Mouse (Mus musculus): Measurements from ENCODE around the gene Slc43a1. TPM values are rescaled to one million over a fixed set of nuclear protein-coding genes. Genes with fewer than 3 reads are reported as not detected.
"Not testable (repeated sequence)": the region's sequence is repeated elsewhere in the genome, so short reads cannot be mapped to it uniquely, and the experiment has no call there.

Gene Slc43a1
- polyA plus RNA-seq, 1 experiment from 2014 or later = 28.0 TPM

DNA sequence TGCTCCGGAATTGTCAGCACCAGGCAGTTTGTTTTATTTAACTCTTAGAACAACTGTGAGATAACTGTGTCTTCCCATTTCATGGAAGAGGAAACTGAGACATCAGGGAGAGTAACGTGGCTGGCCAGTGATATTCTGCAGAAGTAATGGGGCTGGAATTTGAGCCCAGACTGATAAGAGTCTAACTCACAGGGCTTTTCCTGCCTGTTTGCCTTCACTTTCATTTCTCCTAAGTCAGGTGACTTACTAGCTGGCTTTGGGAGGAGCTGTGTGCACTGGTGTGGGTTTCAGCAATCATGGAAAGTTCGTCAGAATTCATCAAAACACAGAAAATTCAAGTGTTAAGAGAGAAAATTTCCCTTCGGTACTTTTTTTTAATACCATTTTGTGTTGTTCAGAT lies 38.3 kb upstream of the Slc43a1 start:
- H3K4me2 ChIP-seq (ENCODE audit: low read depth, low read length) = no peak overlapping the region
- no peaks in the 10 kb centered on the region for H3K4me1 ChIP-seq (ENCODE audit: control insufficient read depth, insufficient read depth, low read length)
- no peak for DNase-seq (ENCODE audit: low spot score)
- no peaks in the 10 kb centered on the region for H3K27me3 ChIP-seq (ENCODE audit: control insufficient read depth, insufficient read depth, low read length)
- H3K27ac ChIP-seq (replicated peaks; ENCODE audit: low read depth, low read length) = no peak overlapping the region
- no peak overlapping the region for H3K4me3 ChIP-seq (ENCODE audit: low read depth, low read length)
- no peak for ATAC-seq (replicated peaks; ENCODE audit: insufficient number of reproducible peaks, low FRiP score, low TSS enrichment, low read depth)
- H3K9ac ChIP-seq (replicated peaks; ENCODE audit: low read length) = no peak overlapping the region
- H3K36me3 ChIP-seq (replicated peaks; ENCODE audit: control insufficient read depth, insufficient read depth, low read depth, low read length) = no peaks in the 10 kb centered on the region
- no peaks in the 10 kb centered on the region for H3K9me3 ChIP-seq (replicated peaks; ENCODE audit: control insufficient read depth, low read length)
- 75% methylated on average over 4 of the region's 4 CpGs for WGBS

DNA sequence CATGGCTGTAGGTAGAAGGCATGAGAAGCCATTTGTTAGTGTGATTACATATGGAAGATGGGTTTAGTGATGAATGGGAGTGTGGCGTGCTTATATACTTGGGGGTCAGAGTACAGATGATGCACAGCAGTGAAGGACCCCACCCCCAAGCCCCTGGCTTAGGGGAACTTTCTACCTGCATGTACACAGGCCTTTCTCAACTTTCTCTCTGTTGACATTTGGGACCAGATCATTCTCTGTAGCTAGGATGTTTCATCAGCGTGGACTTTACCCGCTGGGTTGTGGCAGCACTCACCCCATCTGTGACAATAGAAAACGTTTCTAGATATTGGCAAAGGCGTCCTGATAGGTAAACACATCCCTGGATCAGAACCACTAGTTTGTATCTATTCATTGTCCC lies 37.4 kb upstream of the Slc43a1 start:
- not testable (repeated sequence) for H3K36me3 ChIP-seq (replicated peaks; ENCODE audit: control insufficient read depth, insufficient read depth, low read depth, low read length); H3K9me3 ChIP-seq (replicated peaks; ENCODE audit: control insufficient read depth, low read length); H3K4me2 ChIP-seq (ENCODE audit: low read depth, low read length); H3K4me3 ChIP-seq (ENCODE audit: low read depth, low read length); H3K4me1 ChIP-seq (ENCODE audit: control insufficient read depth, insufficient read depth, low read length); H3K9ac ChIP-seq (replicated peaks; ENCODE audit: low read length); H3K27ac ChIP-seq (replicated peaks; ENCODE audit: low read depth, low read length); DNase-seq (ENCODE audit: low spot score); H3K27me3 ChIP-seq (ENCODE audit: control insufficient read depth, insufficient read depth, low read length); ATAC-seq (replicated peaks; ENCODE audit: insufficient number of reproducible peaks, low FRiP score, low TSS enrichment, low read depth)
- WGBS = 73% methylated on average over 5 of the region's 5 CpGs

DNA sequence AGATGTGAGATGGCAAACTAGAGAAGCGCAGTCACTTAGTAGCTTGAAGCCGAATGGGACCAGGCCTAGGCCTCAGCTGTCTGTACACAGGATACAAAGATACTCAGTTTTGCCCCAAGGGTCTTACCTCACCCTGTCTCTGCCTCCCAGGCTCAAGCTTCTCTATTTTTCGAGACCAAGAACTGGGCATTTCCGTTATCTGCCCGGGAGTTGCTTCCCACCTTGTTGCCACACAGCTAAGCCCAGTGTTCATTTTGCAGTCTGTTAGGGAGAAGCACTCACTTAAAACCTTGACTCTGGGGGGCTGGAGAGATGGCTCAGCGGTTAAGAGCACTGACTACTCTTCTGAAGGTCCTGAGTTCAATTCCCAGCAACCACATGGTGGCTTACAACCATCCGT lies 34.7 kb upstream of the Slc43a1 start:
- Histone ChIP-seq H3K4me1 (ENCODE audit: control insufficient read depth, insufficient read depth, low read length) (no peaks in the 10 kb centered on the region), H3K27me3 (ENCODE audit: control insufficient read depth, insufficient read depth, low read length) (no peaks in the 10 kb centered on the region), H3K27ac (replicated peaks; ENCODE audit: low read depth, low read length) (no peak overlapping the region), H3K4me2 (ENCODE audit: low read depth, low read length) (no peak overlapping the region), H3K9me3 (replicated peaks; ENCODE audit: control insufficient read depth, low read length) (no peaks in the 10 kb centered on the region), H3K9ac (replicated peaks; ENCODE audit: low read length) (no peak overlapping the region), H3K36me3 (replicated peaks; ENCODE audit: control insufficient read depth, insufficient read depth, low read depth, low read length) (no peaks in the 10 kb centered on the region), H3K4me3 (ENCODE audit: low read depth, low read length) (no peak overlapping the region)
- WGBS = 94% methylated on average over 7 of the region's 7 CpGs
- no peak for DNase-seq (ENCODE audit: low spot score)
- ATAC-seq (replicated peaks; ENCODE audit: insufficient number of reproducible peaks, low FRiP score, low TSS enrichment, low read depth) = no peak

DNA sequence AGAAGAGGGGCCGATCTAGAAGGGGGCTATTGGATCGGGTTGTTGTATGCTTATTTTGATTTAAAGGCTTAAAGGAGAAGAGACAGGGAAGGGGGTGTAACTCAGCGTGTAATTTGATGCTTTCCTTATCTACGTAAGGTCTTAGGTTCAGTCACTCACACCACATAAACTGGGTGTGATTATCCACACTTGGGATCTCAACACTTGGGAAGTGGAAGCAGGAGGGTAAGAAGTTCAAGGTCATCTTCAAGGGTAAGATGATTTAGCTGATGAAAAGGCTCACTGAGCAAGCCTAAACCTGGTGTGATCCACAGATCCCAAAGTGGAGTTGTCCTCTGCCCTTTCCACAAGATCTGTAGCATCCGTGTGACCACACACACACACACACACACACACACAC lies 32.1 kb upstream of the Slc43a1 start:
- Histone ChIP-seq H3K4me2 (ENCODE audit: low read depth, low read length) (no peak overlapping the region), H3K9me3 (replicated peaks; ENCODE audit: control insufficient read depth, low read length) (no peaks in the 10 kb centered on the region), H3K4me1 (ENCODE audit: control insufficient read depth, insufficient read depth, low read length) (no peaks in the 10 kb centered on the region), H3K4me3 (ENCODE audit: low read depth, low read length) (no peak overlapping the region), H3K27ac (replicated peaks; ENCODE audit: low read depth, low read length) (no peak overlapping the region), H3K36me3 (replicated peaks; ENCODE audit: control insufficient read depth, insufficient read depth, low read depth, low read length) (no peaks in the 10 kb centered on the region), H3K9ac (replicated peaks; ENCODE audit: low read length) (no peak overlapping the region), H3K27me3 (ENCODE audit: control insufficient read depth, insufficient read depth, low read length) (no peaks in the 10 kb centered on the region)
- 63% methylated on average over 5 of the region's 5 CpGs for WGBS
- DNase-seq (ENCODE audit: low spot score) (no peak), ATAC-seq (replicated peaks; ENCODE audit: insufficient number of reproducible peaks, low FRiP score, low TSS enrichment, low read depth) (no peak)

DNA sequence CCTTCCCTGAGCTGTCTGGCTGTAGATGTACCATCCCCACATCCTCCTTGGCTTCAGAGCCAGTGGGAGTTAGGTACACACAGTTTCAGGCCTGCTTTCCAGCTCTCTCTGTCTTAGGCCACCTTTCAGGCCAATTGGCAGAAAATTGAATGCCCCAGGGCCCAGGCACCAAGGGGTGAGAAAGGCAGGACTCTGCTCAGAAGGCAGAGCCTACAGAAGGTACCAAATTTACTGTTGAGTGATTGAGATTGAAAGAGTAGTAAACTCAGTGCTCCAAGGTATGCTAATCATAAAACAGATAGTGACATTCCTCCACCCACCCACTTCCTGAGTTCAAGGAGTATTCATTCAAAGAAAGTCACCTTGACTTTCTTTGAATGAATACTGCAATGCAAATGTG lies 29.3 kb upstream of the Slc43a1 start:
- Histone ChIP-seq H3K4me3 (ENCODE audit: low read depth, low read length) (no peak overlapping the region), H3K36me3 (replicated peaks; ENCODE audit: control insufficient read depth, insufficient read depth, low read depth, low read length) (no peaks in the 10 kb centered on the region), H3K27me3 (ENCODE audit: control insufficient read depth, insufficient read depth, low read length) (no peaks in the 10 kb centered on the region), H3K4me2 (ENCODE audit: low read depth, low read length) (no peak overlapping the region), H3K9ac (replicated peaks; ENCODE audit: low read length) (no peak overlapping the region), H3K4me1 (ENCODE audit: control insufficient read depth, insufficient read depth, low read length) (no peaks in the 10 kb centered on the region), H3K27ac (replicated peaks; ENCODE audit: low read depth, low read length) (no peak overlapping the region), H3K9me3 (replicated peaks; ENCODE audit: control insufficient read depth, low read length) (no peaks in the 10 kb centered on the region)
- ATAC-seq (replicated peaks; ENCODE audit: insufficient number of reproducible peaks, low FRiP score, low TSS enrichment, low read depth) = no peak
- no peak for DNase-seq (ENCODE audit: low spot score)

DNA sequence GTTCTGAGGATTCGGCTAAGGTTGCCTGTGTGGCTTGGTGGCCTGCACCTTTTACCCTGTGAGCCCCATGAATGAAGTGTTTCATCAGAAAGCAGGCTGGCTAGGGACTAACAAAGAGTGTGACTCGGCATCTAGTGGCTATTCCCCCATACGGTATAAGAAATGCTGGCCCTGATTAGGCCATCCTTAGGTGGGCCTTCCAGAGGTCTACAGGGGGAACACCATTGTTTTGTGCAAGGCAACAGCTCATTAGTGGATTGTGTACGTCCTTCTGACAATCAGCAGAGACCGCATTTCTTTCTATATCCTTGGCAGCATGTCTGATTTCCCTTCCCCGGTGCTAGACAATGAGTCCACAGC lies 28.1 kb upstream of the Slc43a1 start:
- no peak overlapping the region for H3K4me3 ChIP-seq (ENCODE audit: low read depth, low read length)
- DNase-seq (ENCODE audit: low spot score) (no peak), ATAC-seq (replicated peaks; ENCODE audit: insufficient number of reproducible peaks, low FRiP score, low TSS enrichment, low read depth) (no peak)
- no peaks in the 10 kb centered on the region for H3K4me1 ChIP-seq (ENCODE audit: control insufficient read depth, insufficient read depth, low read length)
- H3K27me3 ChIP-seq (ENCODE audit: control insufficient read depth, insufficient read depth, low read length) = no peaks in the 10 kb centered on the region
- H3K9ac ChIP-seq (replicated peaks; ENCODE audit: low read length) = no peak overlapping the region
- no peaks in the 10 kb centered on the region for H3K36me3 ChIP-seq (replicated peaks; ENCODE audit: control insufficient read depth, insufficient read depth, low read depth, low read length)
- H3K4me2 ChIP-seq (ENCODE audit: low read depth, low read length) = no peak overlapping the region
- no peak overlapping the region for H3K27ac ChIP-seq (replicated peaks; ENCODE audit: low read depth, low read length)
- 71% methylated on average over 6 of the region's 6 CpGs for WGBS
- H3K9me3 ChIP-seq (replicated peaks; ENCODE audit: control insufficient read depth, low read length) = no peaks in the 10 kb centered on the region

GRCm38 (mm10) chr2:84810886-84811577 lies 27.6 kb upstream of the Slc43a1 start:
- H3K4me1 ChIP-seq (ENCODE audit: control insufficient read depth, insufficient read depth, low read length) = no peaks in the 10 kb centered on the region
- H3K27me3 ChIP-seq (ENCODE audit: control insufficient read depth, insufficient read depth, low read length) = no peaks in the 10 kb centered on the region
- 37% methylated on average over 26 of the region's 26 CpGs for WGBS
- H3K9ac ChIP-seq (replicated peaks; ENCODE audit: low read length) = peak overlapping the region; percentile 15; the same call in 1 of the 2 replicates
- H3K4me3 ChIP-seq (ENCODE audit: low read depth, low read length) = no peak overlapping the region
- peak overlapping the region; percentile 32 for H3K4me2 ChIP-seq (ENCODE audit: low read depth, low read length)
- no peaks in the 10 kb centered on the region for H3K36me3 ChIP-seq (replicated peaks; ENCODE audit: control insufficient read depth, insufficient read depth, low read depth, low read length)
- ATAC-seq (replicated peaks; ENCODE audit: insufficient number of reproducible peaks, low FRiP score, low TSS enrichment, low read depth) (peak; percentile 61; the same call in 1 of the 2 replicates), DNase-seq (ENCODE audit: low spot score) (peak; percentile 90)
- no peak overlapping the region for H3K27ac ChIP-seq (replicated peaks; ENCODE audit: low read depth, low read length)
- H3K9me3 ChIP-seq (replicated peaks; ENCODE audit: control insufficient read depth, low read length) = no peaks in the 10 kb centered on the region

GRCm38 (mm10) chr2:84811880-84812279 lies 26.8 kb upstream of the Slc43a1 start:
- Histone ChIP-seq H3K9ac (replicated peaks; ENCODE audit: low read length) (no peak overlapping the region), H3K4me2 (ENCODE audit: low read depth, low read length) (no peak overlapping the region), H3K27ac (replicated peaks; ENCODE audit: low read depth, low read length) (no peak overlapping the region), H3K27me3 (ENCODE audit: control insufficient read depth, insufficient read depth, low read length) (no peaks in the 10 kb centered on the region), H3K4me3 (ENCODE audit: low read depth, low read length) (no peak overlapping the region), H3K36me3 (replicated peaks; ENCODE audit: control insufficient read depth, insufficient read depth, low read depth, low read length) (no peaks in the 10 kb centered on the region), H3K4me1 (ENCODE audit: control insufficient read depth, insufficient read depth, low read length) (no peaks in the 10 kb centered on the region), H3K9me3 (replicated peaks; ENCODE audit: control insufficient read depth, low read length) (no peaks in the 10 kb centered on the region)
- no peak for ATAC-seq (replicated peaks; ENCODE audit: insufficient number of reproducible peaks, low FRiP score, low TSS enrichment, low read depth)
- no peak for DNase-seq (ENCODE audit: low spot score)
- WGBS = 82% methylated on average over 7 of the region's 7 CpGs

Measured in embryonic facial prominence, embryonic 11.5 days (tissue).